ENCODE assay signal across 14 mouse cellular contexts in the genomic region with DNA sequence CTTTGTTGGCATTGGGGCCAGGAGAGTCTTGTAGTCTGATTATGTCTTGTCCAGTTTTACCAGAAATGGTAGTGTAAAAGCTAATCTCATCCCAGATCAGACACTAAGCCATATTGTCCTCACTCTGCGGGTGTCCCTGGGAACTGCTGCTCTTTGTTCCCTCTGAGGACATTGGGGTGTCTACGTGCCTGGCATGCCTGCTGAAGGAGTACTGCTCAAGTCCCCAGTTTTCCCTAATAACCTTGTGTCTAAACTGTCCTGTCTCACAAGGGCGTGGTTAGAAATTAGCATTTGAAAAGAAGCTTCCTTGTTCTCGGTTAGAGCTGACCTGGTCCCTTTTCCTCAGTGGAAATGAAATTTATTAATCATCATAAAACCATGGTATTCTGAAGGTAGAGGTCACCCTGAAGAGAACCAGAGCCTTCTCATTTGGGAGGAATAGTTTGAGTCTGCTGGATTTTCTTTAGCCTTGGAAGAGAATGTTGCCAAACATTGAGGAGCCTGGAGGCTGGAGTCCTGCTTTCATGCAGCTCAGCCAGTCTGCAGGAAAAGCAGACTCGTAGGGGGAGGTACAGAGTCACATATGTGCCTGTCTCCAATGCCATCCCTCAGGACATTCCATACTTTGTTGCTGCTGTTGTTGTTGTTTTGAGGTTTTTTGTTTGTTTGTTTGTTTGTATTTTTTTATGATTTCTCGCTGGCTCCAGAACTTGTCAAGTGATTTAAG.
A peak's percentile ranks its signal among the peaks of the same experiment; 100 is the strongest.
DNase-seq lines count a peak whose midpoint lies in the region; ATAC-seq and TF ChIP-seq lines count a peak whose summit lies in the region.
"Had no signal": no experiment of that assay in that cellular context is flagged by ENCODE, and none has a peak within 500 bp of the region (broad histone marks: within the 10 kb centered on the region; RNA-seq: fewer than 3 reads in every experiment).

No protein-coding gene starts in this region.

- H3K27me3 ChIP-seq in midbrain, embryonic 10.5 days (ENCODE audit: low read depth, poor library complexity, severe bottlenecking) = peaks cover 22% of the 10 kb centered on the region; the same call in 1 of the 2 replicates
- no peaks in the 10 kb centered on the region for H3K27me3 ChIP-seq in midbrain, embryonic 16.5 days (ENCODE audit: control insufficient read depth, insufficient read depth, low read depth, low read length)
- no peaks in the 10 kb centered on the region for H3K27me3 ChIP-seq in forebrain, embryonic 12.5 days
- no peaks in the 10 kb centered on the region for H3K27me3 ChIP-seq in hindbrain, postnatal 0 days (ENCODE audit: insufficient read depth, low read length)
- H3K27me3 ChIP-seq: limb, embryonic 12.5 days had no signal

- peaks cover 34% of the 10 kb centered on the region for H3K4me1 ChIP-seq in midbrain, embryonic 10.5 days
- H3K4me1 ChIP-seq in midbrain, embryonic 16.5 days (ENCODE audit: control insufficient read depth, insufficient read depth, low read length) = peaks cover 2% of the 10 kb centered on the region
- peaks cover 38% of the 10 kb centered on the region for H3K4me1 ChIP-seq in forebrain, embryonic 12.5 days
- H3K4me1 ChIP-seq in hindbrain, postnatal 0 days (ENCODE audit: insufficient read depth, low read length) = 0 out of 2 replicates have a peak, but pooled peaks cover 5% of the 10 kb centered on the region

- no peak overlapping the region for H3K4me2 ChIP-seq in midbrain, embryonic 16.5 days (ENCODE audit: low read length)
- H3K4me2 ChIP-seq in forebrain, embryonic 12.5 days = no peak overlapping the region
- no peak overlapping the region for H3K4me2 ChIP-seq in hindbrain, postnatal 0 days (ENCODE audit: low read depth, low read length)
- H3K4me2 ChIP-seq: limb, embryonic 12.5 days had no signal

- peak overlapping the region; percentile 64 for H3K27ac ChIP-seq in midbrain, embryonic 10.5 days (replicated peaks)
- no peak overlapping the region for H3K27ac ChIP-seq in midbrain, embryonic 16.5 days (ENCODE audit: low read length)
- peak overlapping the region; percentile 61 for H3K27ac ChIP-seq in forebrain, embryonic 12.5 days
- no peak overlapping the region for H3K27ac ChIP-seq in hindbrain, postnatal 0 days
- H3K27ac ChIP-seq: limb, embryonic 12.5 days had no signal

- peak; percentile 47 for DNase-seq in midbrain, embryonic 10.5 days (ENCODE audit: low spot score)
- DNase-seq in hindbrain, postnatal 0 days (ENCODE audit: low spot score) = peak; percentile 12
- peak; percentile 13 for DNase-seq in retina, embryonic 14.5 days (ENCODE audit: low spot score)
- no peak for DNase-seq in layer of hippocampus, adult 9-11 months
- no peak for DNase-seq in gastrocnemius, postnatal 4 days (ENCODE audit: low spot score in 2 of 2)
- DNase-seq: gastrocnemius, postnatal 25 days; lung, adult 2 months; spleen, adult 18-20 months had no signal

- H3K36me3 ChIP-seq in midbrain, embryonic 10.5 days = no peaks in the 10 kb centered on the region
- H3K36me3 ChIP-seq in midbrain, embryonic 16.5 days (ENCODE audit: control insufficient read depth, insufficient read depth, low read length) = no peaks in the 10 kb centered on the region
- H3K36me3 ChIP-seq in forebrain, embryonic 12.5 days (replicated peaks) = no peaks in the 10 kb centered on the region
- no peaks in the 10 kb centered on the region for H3K36me3 ChIP-seq in hindbrain, postnatal 0 days (ENCODE audit: insufficient read depth, low read length)
- H3K36me3 ChIP-seq: limb, embryonic 12.5 days had no signal

- no peak overlapping the region for H3K9ac ChIP-seq in midbrain, embryonic 16.5 days (ENCODE audit: low read depth, low read length)
- no peak overlapping the region; the same call in 1 of the 2 replicates for H3K9ac ChIP-seq in forebrain, embryonic 12.5 days
- H3K9ac ChIP-seq in hindbrain, postnatal 0 days (replicated peaks; ENCODE audit: low read length) = no peak overlapping the region
- H3K9ac ChIP-seq: limb, embryonic 12.5 days had no signal

- no peak for TF ChIP-seq CTCF in hindbrain, postnatal 0 days (IDR thresholded peaks at IDR 0.05; ENCODE audit: low read depth)

- 26% methylated on average over 6 of the region's 6 CpGs for WGBS in midbrain, embryonic 10.5 days
- 16% methylated on average over 6 of the region's 6 CpGs for WGBS in midbrain, embryonic 16.5 days
- 14% methylated on average over 6 of the region's 6 CpGs for WGBS in forebrain, embryonic 12.5 days
- WGBS in hindbrain, postnatal 0 days = 26% methylated on average over 6 of the region's 6 CpGs

- no peak overlapping the region for H3K4me3 ChIP-seq in midbrain, embryonic 10.5 days
- no peak overlapping the region for H3K4me3 ChIP-seq in midbrain, embryonic 16.5 days (ENCODE audit: low read depth, low read length)
- H3K4me3 ChIP-seq in forebrain, embryonic 12.5 days (replicated peaks) = no peak overlapping the region
- no peak overlapping the region for H3K4me3 ChIP-seq in hindbrain, postnatal 0 days (ENCODE audit: low read length)
- H3K4me3 ChIP-seq: limb, embryonic 12.5 days had no signal

- no peaks in the 10 kb centered on the region for H3K9me3 ChIP-seq in midbrain, embryonic 10.5 days (replicated peaks)
- no peaks in the 10 kb centered on the region for H3K9me3 ChIP-seq in midbrain, embryonic 16.5 days (replicated peaks; ENCODE audit: control insufficient read depth, low read length, poor library complexity, severe bottlenecking)
- H3K9me3 ChIP-seq in forebrain, embryonic 12.5 days = no peaks in the 10 kb centered on the region
- H3K9me3 ChIP-seq in hindbrain, postnatal 0 days (ENCODE audit: low read length) = no peaks in the 10 kb centered on the region
- H3K9me3 ChIP-seq: limb, embryonic 12.5 days had no signal

- ATAC-seq in midbrain, embryonic 16.5 days = no peak
- ATAC-seq in forebrain, embryonic 12.5 days (ENCODE audit: low FRiP score) = peak; percentile 88
- no peak for ATAC-seq in hindbrain, postnatal 0 days
- no peak for ATAC-seq in activated CD4-positive, CD25-positive, alpha-beta regulatory T cell, adult 4 months
- ATAC-seq: CD4-positive, CD25-positive, alpha-beta regulatory T cell, adult 4 months; intestine, embryonic 16.5 days had no signal

Comparison
In these comparisons a context has a peak if more than half of its experiments do, and no peak if none do; other contexts are left out.
1. H3K27ac ChIP-seq: peak in midbrain, embryonic 10.5 days (single experiment) and forebrain, embryonic 12.5 days (single experiment); none in midbrain, embryonic 16.5 days (single experiment) and hindbrain, postnatal 0 days (single experiment).
2. DNase-seq: peak in midbrain, embryonic 10.5 days (single experiment), hindbrain, postnatal 0 days (single experiment) and retina, embryonic 14.5 days (single experiment); none in layer of hippocampus, adult 9-11 months (single experiment) and gastrocnemius, postnatal 4 days (0 of 2).